Mouse (Mus musculus): ENCODE data around the gene Gm47995. TPM values are rescaled to one million over a fixed set of nuclear protein-coding genes. Genes with fewer than 3 reads are reported as not detected.

Gm47995 gene
- not detected for polyA plus RNA-seq (2017; shearing (Covaris generic))

DNA sequence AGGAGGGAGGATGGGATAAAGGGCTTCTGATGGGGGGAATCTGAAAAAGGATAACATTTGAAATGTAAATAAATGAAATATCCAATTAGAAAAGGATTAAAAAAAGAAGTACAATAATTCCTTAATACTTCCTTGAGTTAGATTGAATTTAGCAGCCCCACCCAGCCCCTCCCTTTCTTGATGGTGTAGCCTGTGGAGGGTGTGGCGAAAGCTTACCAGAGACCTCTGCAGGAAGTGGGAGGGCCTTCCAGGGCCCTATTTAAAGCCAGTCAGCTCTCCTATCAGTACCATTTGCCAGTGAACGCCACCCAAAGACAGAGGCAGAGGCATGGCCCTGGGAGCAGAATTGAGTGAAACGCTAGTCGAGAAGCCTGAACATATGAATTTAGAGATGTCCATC lies at the start of gene Gm47995:
Gene Gm47995 (plus strand): TSS at position 329 of the 400 bp plus-strand sequence.

DNA sequence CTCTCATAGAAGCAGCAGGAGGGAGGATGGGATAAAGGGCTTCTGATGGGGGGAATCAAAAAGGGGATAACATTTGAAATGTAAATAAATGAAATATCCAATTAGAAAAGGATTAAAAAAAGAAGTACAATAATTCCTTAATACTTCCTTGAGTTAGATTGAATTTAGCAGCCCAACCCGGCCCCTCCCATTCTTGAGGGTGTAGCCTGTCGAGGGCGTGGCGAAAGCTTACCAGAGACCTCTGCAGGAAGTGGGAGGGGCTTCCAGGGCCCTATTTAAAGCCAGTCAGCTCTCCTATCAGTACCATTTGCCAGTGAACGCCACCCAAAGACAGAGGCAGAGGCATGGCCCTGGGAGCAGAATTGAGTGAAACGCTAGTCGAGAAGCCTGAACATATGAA lies 16.0 kb upstream of the Gm47995 start, which contains the start of gene Gm47985:
Gene Gm47985 (plus strand): TSS at position 272 of the 400 bp plus-strand sequence.

DNA sequence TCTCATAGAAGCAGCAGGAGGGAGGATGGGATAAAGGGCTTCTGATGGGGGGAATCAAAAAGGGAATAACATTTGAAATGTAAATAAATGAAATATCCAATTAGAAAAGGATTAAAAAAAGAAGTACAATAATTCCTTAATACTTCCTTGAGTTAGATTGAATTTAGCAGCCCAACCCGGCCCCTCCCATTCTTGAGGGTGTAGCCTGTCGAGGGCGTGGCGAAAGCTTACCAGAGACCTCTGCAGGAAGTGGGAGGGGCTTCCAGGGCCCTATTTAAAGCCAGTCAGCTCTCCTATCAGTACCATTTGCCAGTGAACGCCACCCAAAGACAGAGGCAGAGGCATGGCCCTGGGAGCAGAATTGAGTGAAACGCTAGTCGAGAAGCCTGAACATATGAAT lies 6.2 kb upstream of the Gm47995 start, which contains the start of gene Gm8947:
Gene Gm8947 (plus strand): TSS at position 302 of the 400 bp plus-strand sequence.

GRCm38 (mm10) chr1:151203818-151204217 lies 5.6 kb downstream of the Gm47995 start, which contains the start of gene 3110040M04Rik:
3110040M04Rik (plus strand) TSS chr1:151204121.

GRCm38 (mm10) chr1:151209824-151210355 lies 11.6 kb downstream of the Gm47995 start, which contains the start of gene Gm47996:
Gm47996 (plus strand) TSS chr1:151210131.

Other genes with a start within 250 kb of the Gm47995 start
- gene Hmcn1, start 205.0 kb upstream of the Gm47995 start, polyA plus RNA-seq (2017; shearing (Covaris generic)) = 0.27 TPM
- not detected for gene Gm47985, start 15.9 kb upstream of the Gm47995 start, polyA plus RNA-seq (2017; shearing (Covaris generic))
- gene Gm8947, start 6.1 kb upstream of the Gm47995 start, polyA plus RNA-seq (2017; shearing (Covaris generic)) = 0.16 TPM
- gene 3110040M04Rik, start 5.7 kb downstream of the Gm47995 start, polyA plus RNA-seq (2017; shearing (Covaris generic)) = not detected
- gene Gm47996, start 11.7 kb downstream of the Gm47995 start, polyA plus RNA-seq (2017; shearing (Covaris generic)) = not detected
- 144 TPM for gene Ivns1abp, start 146.0 kb downstream of the Gm47995 start, polyA plus RNA-seq (2017; shearing (Covaris generic))
- gene Swt1, start 230.0 kb downstream of the Gm47995 start, polyA plus RNA-seq (2017; shearing (Covaris generic)) = 40.8 TPM
- 67.4 TPM for gene Trmt1l, start 230.1 kb downstream of the Gm47995 start, polyA plus RNA-seq (2017; shearing (Covaris generic))